Mouse (Mus musculus) cerebellum, postnatal 36 days (tissue): ENCODE data around the gene Ccdc144b.

Experiments used
- DNase-seq, 2 experiments: peaks; one replicate each; pipeline ENCODE4 v3.0.0; 2021 to 2022; ENCODE audit warnings: mixed read lengths in 2 of 2

The Ccdc144b gene

DNA sequence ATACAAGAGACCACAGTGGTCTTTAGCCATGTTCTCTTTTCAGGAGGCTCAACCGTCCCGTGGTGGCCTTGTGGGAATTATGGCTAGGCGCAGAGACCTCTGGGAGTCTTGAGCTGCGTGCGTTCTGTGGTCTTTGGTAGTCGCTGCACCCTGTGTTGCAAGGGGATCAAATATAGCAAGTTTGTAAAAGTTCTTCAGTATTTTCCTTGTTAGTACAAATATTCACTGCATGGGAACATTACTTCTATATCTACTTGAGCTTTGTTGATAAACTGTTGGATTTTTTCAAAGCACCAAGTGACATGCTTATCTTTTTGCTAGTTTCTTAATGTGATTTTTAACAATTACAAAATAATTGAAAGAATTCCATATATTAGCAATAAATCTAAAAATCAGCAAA is at the start of gene Ccdc144b:
Ccdc144b (minus strand) TSS at position 101 of the 400 bp plus-strand sequence.
- DNase-seq, result no peak

DNA sequence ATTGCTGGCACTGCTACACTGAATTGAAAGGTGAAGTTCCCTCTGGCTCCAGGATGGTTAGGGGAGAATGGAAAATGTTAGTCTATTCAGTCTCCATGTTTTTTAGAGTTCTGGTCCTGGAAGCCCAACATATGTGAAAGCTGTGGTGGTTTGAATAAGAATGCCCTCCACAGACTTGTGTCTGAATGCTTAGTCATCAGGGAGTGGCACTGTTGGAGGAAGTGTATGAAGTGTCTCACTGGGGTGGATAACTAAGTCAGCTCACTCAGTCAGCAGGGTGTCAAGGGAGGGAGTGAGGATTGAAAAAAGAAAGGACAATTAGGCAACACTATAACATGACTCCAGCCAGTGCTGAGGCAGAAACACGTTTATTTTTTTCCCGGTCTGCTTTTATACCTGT is 42.0 kb upstream of the Ccdc144b start:
- DNase-seq, result no peak

DNA sequence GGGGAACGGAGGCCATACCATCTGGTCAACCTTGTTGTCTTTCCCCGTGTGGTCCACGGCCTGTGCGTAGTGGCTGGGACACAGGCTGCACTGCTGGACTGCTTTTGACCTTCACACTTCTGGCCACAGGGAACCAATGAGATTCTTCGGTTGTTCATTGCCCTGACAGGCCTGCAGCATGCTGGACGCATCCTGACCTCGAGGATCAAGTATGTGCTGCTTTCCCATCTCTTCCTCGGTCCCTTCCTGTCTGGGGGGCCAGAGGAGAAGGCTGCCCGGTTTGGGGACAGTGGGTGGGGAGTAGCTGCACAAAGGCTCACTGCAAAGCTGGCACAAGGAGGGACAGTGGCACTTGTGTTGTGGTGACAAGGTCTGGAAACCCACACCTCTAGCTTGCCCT is 34.2 kb upstream of the Ccdc144b start:
- no peak for DNase-seq

DNA sequence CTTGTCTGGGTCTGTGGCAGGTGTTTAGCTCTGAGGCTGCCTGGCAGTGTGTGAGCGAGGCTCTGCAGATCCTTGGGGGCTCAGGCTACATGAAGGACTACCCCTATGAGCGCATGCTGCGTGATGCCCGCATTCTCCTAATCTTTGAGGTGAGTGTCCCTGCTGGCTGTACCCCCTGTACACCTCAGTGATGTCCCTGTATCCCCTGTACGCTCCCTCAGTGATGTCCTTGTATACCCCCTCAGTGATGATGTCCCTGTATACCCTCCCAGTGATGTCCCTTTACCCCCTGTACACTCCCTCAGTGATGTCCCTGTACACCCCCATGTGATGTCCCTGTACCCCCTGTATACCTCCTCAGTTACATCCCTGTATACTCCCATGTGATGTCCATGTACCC is 32.0 kb upstream of the Ccdc144b start:
- no peak for DNase-seq

DNA sequence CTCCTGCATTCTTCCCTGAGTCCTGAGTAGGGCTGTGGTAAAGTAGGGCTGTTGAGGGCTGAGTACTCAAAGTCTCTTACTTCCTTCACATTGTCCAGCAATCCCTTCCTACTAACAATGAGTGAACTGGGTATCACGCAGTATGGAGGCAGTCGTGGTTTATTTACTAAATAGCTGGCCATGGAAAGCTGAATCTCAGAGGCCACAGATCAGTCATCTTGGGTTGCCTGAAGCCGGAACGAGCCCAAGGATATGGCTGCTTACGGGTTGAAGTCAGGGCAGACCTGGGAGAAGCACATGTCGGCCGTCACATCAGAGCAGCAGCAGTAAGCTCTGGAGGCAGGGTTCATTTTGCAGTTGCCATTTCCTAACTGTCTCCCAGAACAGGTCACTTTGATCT is 30.0 kb upstream of the Ccdc144b start:
- no peak for DNase-seq

DNA sequence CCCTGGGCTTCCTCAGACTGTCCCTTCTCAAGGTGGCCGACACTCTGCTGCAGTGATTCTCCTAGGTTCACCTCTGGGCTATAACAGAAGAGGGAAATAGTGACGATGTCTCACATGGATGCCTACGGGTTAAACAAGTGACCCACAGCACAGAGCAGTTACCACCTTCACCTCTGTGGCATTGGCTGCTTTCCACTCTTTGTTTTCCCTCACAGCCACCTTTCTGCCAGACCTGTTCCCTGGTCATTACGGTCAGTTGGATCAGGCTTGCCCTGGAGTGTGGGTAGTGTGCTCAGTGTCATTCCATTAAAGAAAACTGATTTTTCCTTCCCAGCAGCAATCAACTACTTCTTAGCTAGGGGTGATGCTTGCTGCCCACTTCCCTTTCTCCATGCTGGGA is 29.5 kb upstream of the Ccdc144b start:
- DNase-seq, result no peak

DNA sequence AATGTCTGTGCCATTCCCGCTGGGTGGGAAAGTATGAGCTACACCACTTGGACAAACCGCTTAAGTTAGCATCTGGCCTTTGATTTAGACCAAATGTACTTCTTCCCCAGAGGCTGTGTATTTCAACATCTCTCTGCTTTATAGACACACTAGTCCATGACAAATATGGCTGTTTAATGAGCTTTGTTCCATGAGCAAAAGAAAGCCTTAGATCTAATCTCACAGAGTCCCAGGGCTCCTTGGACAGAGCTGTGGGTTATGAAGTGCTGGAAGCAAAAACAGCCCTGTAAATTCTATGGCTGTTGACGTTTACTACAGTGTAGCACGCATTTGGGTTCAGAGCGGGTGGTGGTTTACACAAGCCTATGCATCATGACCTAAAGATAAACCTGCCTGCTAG is 27.4 kb upstream of the Ccdc144b start:
- no peak for DNase-seq

DNA sequence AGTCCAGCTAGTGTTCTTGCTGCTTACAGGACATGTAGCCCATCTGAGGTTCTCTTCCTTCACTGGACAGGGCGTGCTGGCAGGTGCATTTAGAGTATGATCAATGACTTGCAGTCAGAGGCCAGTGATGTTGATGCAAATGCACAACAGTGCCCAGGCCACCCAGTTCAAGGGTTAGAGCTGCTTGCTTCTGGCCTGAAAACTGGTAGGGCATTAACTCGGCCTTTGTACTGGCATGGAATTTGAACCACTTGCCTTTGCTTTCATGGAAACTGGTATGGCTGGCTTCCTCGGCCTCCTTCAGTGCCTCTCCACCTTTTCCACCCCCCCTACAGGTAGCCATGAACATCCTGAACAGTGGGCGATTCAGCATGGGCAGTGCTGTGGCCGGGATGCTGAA is 26.5 kb upstream of the Ccdc144b start:
- no peak for DNase-seq

DNA sequence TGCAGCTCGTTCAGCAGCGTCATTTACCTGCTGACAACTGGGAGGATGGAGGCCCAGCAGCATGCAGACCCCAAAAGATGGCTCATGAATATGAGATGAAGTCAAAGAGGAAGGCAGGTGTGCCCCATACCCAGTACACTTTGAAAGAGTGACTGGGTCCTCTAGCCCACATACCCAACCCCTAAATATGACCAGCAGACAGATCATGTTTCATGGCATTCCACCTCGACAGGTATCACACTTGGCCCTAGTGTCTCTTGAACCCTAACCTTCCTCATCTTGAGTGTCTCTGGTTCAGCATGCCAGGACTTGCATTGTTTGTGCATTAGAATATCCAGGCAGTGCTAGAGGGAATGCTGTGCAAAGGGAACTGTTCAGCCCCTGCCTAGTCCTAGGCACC is 24.0 kb upstream of the Ccdc144b start:
- no peak for DNase-seq

DNA sequence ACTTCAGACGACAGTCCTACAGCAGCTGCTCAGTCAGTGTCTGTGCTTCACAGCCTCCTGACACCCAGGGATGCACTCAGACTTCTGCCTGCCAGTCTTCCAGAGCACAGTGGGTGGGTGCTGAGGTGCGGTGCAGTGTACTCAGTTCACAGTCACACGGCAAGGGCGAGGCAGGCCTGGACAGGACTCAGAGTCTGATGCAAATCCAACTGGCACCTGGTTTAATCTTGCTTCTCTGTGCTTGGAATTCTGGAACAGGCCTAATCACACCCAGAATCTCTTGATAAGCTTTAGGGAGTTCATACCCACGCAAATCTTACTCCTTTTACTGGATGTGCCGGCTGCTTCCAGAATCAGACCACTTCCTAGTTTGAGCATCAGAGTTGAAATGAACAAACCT is 22.1 kb upstream of the Ccdc144b start:
- DNase-seq, result no peak

DNA sequence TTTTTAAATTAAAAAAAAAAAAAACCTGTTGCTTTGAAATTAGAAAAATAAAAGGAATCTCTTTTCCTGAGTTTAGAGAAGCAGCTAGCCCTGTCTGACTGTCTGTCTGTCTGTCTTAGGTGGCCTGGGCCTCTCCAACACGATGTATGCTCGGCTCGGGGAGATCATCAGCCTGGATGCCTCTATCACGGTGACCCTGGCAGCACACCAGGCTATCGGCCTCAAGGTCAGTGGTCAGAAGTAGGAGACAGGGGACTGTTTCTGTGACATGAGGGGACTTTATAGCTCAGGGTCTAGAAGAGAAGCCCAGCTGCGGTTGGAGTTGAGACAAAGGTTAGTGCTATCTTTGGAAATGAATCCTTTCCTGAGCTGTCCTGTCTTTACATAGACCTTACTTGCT is 20.9 kb upstream of the Ccdc144b start:
- no peak for DNase-seq

DNA sequence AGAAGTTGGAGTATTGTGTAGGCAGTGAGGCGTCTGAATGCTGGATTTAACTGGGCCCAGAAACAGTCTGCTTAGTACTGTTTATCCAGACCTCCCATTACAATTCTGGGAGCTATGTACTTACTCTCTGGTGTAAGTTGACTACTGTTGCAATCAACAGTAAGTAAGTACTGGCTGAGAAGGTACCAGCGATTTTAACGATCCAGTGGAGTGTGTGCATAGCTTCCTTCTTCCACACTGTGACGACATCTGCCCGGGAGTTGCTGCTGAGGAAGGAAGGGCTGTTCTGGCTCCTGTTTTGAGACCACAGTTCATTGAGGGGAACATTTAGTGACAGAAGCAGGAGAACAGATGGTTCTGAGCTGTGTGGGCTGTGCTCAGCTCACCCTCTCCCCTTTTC is 17.7 kb upstream of the Ccdc144b start:
- no peak for DNase-seq

DNA sequence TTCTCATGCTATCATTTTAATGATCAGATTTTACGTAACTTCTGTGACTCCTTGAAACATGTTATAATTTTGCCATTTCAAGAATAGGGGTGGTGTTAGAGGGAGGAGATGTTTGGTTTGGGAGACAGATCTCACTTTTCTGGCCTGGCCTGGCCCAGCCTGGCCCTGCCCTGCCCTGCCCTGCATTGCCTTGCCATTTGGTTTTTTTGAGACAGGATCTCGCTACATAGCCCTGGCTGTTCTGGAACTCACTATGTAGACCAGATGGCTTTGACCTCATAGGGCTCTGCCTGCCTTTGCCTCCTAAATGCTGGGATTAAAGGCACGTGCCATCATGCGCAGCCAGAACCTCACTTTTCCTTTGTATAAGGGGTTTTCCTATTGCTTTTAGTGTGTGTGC is 17.1 kb upstream of the Ccdc144b start:
- DNase-seq, result no peak

DNA sequence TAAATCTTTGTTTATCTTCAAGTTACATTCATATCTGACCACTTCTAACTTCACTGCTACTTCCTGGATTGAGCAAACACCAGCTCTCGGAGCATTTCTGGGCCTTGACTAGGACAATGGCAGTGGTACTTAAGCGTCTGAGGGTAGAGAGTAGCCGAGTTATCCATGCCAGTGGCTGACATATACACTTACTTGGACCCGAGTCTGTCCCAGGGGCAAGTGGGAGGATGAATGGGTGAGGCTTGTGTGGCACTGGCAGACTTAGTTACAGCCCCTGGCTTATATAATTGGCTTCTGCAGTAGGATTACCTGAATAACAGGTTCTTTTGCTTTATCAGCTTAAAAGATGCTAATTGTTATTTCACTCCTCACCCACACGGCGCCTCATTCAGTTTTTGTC is 14.4 kb upstream of the Ccdc144b start:
- no peak for DNase-seq

DNA sequence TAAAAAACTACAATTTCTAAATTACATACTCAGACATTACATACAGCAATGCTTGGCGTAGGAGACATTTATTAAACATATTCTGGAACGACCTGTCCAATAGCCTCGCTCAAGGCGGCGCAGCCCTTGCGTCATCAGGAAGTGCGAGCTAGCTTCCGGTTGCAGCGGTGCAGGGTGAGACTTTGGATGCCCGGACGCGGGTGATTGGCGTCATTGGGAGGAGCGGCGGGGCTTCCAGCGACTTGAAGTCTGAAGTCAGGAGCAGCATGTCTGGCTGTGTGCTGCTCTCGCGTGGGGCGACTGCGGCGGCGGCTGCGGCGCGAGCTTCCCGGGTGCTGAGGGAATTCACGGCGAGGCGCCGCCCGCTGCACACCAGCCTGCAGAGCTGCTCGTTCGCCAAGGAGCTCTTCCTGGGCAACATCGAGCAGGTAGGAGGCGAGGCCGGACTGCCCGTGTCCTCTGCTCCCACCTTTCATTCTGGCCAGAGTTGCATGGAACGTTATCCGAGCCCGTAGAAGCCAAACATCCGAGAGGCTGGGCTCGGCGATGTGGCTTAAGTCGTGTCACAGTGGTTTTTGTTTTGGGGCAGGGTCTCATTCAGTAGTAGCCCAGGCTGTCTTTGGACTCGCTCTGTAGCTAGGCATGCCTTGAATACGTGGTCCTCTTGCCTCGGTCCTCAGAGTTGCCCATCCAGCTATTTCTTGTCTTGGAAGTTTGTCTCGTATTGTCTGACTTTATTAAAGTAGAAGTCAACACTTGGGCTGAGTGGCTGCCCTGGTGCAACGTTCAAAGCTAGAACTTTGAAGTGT is 12.7 kb upstream of the Ccdc144b start, which contains the start of gene Acad9:
Acad9 (plus strand) TSS at position 137 of the 809 bp plus-strand sequence.
- DNase-seq, result peak; percentile 97

DNA sequence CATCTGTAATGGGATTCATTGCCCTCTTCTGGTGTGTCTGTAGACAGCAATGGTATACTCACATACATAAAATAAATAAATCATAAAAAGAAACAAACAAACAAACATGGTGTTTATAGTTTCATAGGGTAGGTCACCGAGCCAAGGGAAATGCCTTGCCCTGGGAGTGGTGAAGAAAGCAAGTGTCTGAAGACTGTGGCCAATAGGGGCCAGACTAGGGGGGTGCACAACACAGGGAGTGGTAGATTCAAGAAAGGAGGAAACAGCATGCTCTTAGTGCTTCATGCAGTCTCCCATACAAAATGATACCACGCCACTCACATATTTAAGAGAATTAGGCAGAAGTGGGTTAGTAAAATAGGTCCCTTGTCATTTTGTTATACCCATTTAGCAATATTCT is 11.8 kb upstream of the Ccdc144b start:
- no peak for DNase-seq

DNA sequence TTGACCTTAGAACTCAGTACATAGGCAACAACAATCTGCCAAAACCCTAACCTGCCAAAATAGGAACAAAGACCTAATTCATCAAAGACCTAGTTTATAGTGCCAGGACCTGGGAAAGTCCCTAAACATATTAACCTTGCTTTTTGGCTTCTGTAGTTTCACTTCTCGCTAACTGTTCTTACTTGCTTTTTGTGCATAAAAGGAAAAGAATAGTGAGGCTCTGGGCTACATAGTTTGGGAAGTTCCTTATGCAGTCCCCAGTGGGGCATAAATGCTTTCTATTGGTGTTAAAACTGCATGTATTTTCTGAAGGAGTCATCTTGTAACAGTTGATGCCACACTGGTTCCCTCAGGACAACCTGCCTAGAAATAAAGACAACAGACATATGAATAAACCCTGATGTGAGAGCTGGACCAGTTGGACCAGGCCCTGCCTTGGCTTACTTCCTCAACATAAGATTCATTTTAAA is 11.3 kb upstream of the Ccdc144b start:
- no peak for DNase-seq

DNA sequence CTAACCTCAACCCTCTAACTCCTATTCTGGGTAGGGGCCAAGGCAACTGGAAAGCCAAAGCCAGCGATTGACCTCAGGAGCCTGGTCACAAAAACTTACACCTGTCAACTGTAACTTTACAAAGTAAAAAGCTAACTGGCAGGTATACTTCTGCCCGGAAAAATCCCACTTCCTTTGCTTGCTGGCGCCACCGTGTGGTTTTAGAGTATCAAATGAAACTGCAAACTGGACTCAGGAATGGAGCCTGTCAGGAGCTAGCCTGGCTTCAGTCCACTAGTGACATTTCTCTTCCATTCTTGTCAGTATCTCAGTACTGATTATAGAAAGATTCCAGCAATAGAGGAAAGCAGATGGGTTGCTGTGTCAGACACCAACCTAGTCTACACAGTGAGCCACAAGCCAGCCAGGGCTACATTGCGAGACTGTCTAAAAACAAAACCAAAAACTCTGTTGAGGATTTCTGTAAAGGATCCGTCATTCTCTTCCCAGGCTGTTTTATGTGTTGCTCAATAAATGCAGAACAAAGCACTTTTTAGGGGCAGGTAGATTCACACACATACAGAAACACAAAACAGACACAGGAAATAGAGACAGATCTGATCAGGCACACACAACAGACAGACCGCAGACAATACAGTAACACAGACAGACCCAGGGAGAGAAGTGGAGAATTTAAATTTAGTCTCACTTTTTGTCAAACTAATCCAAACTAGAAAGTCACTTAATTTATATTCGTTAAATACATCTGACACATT is 6.9 kb upstream of the Ccdc144b start:
- DNase-seq, result peak; percentile 50 to 51

DNA sequence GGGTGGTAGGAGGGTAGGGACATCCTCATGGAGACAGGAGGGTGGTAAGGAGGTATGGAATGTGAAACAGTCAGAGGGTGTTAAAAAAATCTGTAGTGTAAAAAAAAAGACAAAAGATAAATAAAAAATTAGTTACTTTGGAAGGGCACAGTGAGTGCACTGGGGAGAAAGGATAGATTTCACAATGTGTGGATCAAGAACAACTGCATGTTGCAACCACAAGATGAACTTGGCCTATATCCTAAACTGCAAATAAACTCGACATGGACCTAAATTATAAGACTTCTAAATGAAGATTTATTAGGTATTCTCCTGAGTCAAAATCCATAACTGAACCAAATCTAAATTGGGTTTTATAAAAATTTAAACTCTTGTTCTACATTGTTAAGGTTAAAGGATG is 4.2 kb downstream of the Ccdc144b start:
- DNase-seq, result no peak

DNA sequence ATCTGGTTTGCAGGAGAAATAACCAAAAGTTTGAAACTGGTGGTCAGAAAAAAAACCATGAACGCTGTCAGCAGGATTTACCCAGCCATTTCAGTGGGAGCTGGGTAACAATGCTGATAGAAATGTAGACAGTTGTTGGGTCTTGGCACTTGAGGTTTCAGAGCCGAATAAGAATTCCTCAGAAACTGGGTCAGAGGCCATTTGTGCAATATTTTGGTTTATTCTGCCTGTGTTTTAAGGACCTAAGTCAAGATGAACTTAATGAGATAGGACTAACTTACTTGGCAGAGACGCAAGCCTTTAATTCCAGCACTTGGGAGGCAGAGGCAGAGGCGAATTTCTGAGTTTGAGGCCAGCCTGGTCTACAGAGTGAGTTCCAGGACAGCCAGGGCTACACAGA is 8.3 kb downstream of the Ccdc144b start:
- DNase-seq, result no peak

DNA sequence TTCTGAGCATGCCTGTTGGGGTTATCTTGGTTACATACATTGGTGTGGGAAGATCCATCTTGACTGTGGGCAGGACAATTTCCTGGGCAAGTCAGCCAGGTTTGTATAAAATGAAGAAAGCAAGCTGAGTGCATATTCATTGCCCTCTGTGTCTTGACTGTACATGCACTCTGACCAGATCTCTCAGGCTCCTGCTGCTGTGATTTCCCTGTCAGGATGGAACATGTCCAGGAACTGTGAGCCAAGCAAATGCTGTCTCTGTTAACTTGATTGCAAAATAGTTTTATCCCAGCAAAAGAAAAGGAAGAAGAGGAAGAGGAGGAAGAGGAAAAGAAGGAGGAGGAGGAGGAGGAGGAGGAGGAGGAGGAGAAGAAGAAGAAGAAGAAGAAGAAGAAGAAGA is 8.8 kb downstream of the Ccdc144b start:
- DNase-seq, result no peak

DNA sequence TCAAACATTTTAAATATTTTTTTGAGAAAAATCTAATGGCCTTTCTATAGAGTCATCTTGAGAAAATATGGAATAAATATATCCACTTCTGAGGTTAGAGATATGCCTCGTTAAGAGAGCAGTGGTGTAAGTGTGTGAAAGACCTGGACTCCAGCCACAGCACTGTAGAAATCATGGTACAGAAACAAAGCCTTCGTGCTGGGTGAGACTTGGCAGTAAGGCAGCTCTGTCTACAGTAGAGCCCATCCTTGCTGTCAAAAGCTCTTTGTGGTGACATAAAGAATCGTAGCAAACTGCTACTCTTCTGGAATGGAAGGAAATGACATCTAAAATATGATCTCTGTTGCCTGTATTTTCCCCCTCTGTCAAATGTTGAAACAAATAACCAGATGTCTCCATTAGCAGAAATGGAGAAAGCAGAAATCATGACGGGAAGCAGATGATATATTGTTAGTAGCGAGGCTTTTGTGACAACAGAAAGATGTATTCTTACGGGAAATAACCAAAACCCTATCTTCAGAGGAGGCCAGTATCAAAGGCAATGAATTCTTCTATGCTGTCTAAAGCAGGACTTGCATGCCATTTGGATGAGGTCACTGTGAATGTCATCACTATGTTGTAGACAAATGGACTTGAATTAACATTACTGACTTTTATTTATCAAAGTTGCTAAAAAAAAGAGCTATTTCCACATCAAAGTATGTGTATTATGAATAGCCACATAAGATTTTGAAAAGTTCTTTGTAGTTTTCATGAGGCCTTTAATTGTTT is 21.4 kb downstream of the Ccdc144b start:
- no peak for DNase-seq

DNA sequence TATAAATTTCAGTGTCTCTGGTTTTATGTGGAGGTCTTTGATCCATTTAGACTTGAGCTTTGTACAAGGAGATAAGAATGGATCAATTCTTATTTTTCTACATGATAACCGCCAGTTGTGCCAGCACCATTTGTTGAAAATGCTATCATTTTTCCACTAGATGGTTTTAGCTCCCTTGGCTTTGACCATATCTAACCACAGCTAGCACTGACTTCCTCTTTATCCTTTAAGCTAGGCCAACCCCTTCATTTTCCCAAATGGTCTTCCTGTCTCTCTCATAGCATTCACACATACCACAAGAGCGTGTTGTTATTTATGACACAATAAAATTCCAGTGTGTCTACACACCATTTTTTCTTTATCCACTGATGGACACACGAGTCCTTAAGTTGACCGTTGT is 23.4 kb downstream of the Ccdc144b start:
- DNase-seq, result no peak
